Mouse (Mus musculus) G1E (cell line): ENCODE data around the gene Lhfpl2. TPM values are rescaled to one million over a fixed set of nuclear protein-coding genes. Genes with fewer than 3 reads are reported as not detected.

Experiments used
- ATAC-seq: 2 replicates; pipeline ENCODE4 v1.8.0; 2016; ENCODE audit warnings: mild to moderate bottlenecking; ENCODE audit not compliant: insufficient number of reproducible peaks, poor library complexity, low FRiP score, severe bottlenecking; ENCODE audit errors: extremely low read depth
- DNase-seq: peaks from one replicate; pipeline ENCODE4 v3.0.0; 2012; ENCODE audit warnings: low spot score
- H3K27me3 ChIP-seq: 2 replicates; pipeline ENCODE4 v1.6.1; 2012; ENCODE audit warnings: mild to moderate bottlenecking, low read length, inconsistent platforms; ENCODE audit not compliant: insufficient read depth
- H3K36me3 ChIP-seq: replicated peaks from 2 replicates; pipeline ENCODE3; 2012; ENCODE audit warnings: mild to moderate bottlenecking, inconsistent platforms
- H3K4me1 ChIP-seq: 2 replicates; pipeline ENCODE4 v1.6.1; 2012; ENCODE audit warnings: low read depth, low read length, inconsistent platforms, mixed read lengths; ENCODE audit not compliant: insufficient read depth
- H3K4me3 ChIP-seq: 2 replicates; pipeline ENCODE4 v1.5.1; 2012; ENCODE audit warnings: low read depth, mild to moderate bottlenecking, inconsistent platforms, low read length, moderate library complexity, mixed read lengths
- H3K9me3 ChIP-seq: replicated peaks from 2 replicates; pipeline ENCODE4 v1.6.1; 2012; ENCODE audit warnings: inconsistent platforms
- CTCF ChIP-seq: IDR thresholded peaks from 2 replicates; pipeline ENCODE4 v1.5.1; 2012; ENCODE audit warnings: low read depth, low read length, inconsistent platforms, mixed read lengths
- GATA1 ChIP-seq: IDR thresholded peaks from 2 replicates; pipeline ENCODE4 v1.6.1; 2012; ENCODE audit warnings: borderline replicate concordance, low read length, inconsistent platforms, mixed read lengths
- GATA2 ChIP-seq: IDR thresholded peaks from 2 replicates; pipeline ENCODE4 v1.6.1; 2012; ENCODE audit warnings: low read depth, low read length, inconsistent platforms, borderline replicate concordance
- POLR2AphosphoS5 ChIP-seq: IDR thresholded peaks from 2 replicates; pipeline ENCODE4 v1.6.1; 2012; ENCODE audit warnings: low read depth, low read length, inconsistent platforms; ENCODE audit not compliant: insufficient replicate concordance
- TAL1 ChIP-seq: conservative IDR thresholded peaks from 2 replicates; pipeline ENCODE4 v1.6.1; 2012; ENCODE audit warnings: low read depth, low read length, inconsistent platforms, mixed read lengths
- polyA plus RNA-seq: library from polyadenylated mRNA; stranded (reverse); fragments of >175 nt; gene quantifications from 2 replicates; pipeline ENCODE4 v1.2.3, GENCODE M21; 2012
- total RNA-seq, 2 experiments: library from RNA; stranded (forward) in 1 of 2; stranded (reverse) in 1 of 2; fragments of 200-1000 nt in 1 of 2; fragments of >200 nt in 1 of 2; fragmentation: Nextera tagmentation in 1 of 2; gene quantifications; 2 replicates each; pipeline ENCODE4 v1.2.3; 2014 to 2017

Gene Lhfpl2
- total and polyA plus RNA-seq, 3 experiments = 0.16 TPM; not detected in 2

GRCm38 (mm10) chr13:94131135-94131534 is 73.5 kb downstream of the Lhfpl2 start:
- ATAC-seq (no peak), DNase-seq (no peak)
- no peaks in the 10 kb centered on the region for H3K36me3 ChIP-seq
- H3K27me3 ChIP-seq = no peaks in the 10 kb centered on the region
- H3K4me1 ChIP-seq = no peaks in the 10 kb centered on the region
- no peak overlapping the region for H3K4me3 ChIP-seq
- TF ChIP-seq GATA2 (no peak), CTCF (no peak)
- no peaks in the 10 kb centered on the region for H3K9me3 ChIP-seq

GRCm38 (mm10) chr13:94132187-94132995 is 74.8 kb downstream of the Lhfpl2 start:
- ATAC-seq (no peak), DNase-seq (no peak)
- H3K4me1 ChIP-seq = no peaks in the 10 kb centered on the region
- TF ChIP-seq CTCF (no peak), GATA1 (no peak), GATA2 (no peak), POLR2AphosphoS5 (no peak), TAL1 (no peak)
- peaks cover 4% of the 10 kb centered on the region for H3K27me3 ChIP-seq
- H3K4me3 ChIP-seq = no peak overlapping the region
- no peaks in the 10 kb centered on the region for H3K36me3 ChIP-seq
- H3K9me3 ChIP-seq = no peaks in the 10 kb centered on the region

- Histone ChIP-seq H3K27me3 (peaks cover 4% of the 10 kb centered on the region), H3K9me3 (no peaks in the 10 kb centered on the region), H3K36me3 (no peaks in the 10 kb centered on the region), H3K4me1 (no peaks in the 10 kb centered on the region), H3K4me3 (no peak overlapping the region)
- DNase-seq (no peak), ATAC-seq (no peak)
- TF ChIP-seq POLR2AphosphoS5 (no peak), GATA2 (no peak), CTCF (no peak), TAL1 (no peak), GATA1 (no peak)
Observed at GRCm38 (mm10) chr13:94134646-94135045, 77.0 kb downstream of the Lhfpl2 start.

- DNase-seq (no peak), ATAC-seq (no peak)
- Histone ChIP-seq H3K9me3 (no peaks in the 10 kb centered on the region), H3K36me3 (no peaks in the 10 kb centered on the region), H3K4me3 (no peak overlapping the region), H3K27me3 (peaks cover 6% of the 10 kb centered on the region), H3K4me1 (no peaks in the 10 kb centered on the region)
- TF ChIP-seq POLR2AphosphoS5 = no peak
- no peak for TF ChIP-seq GATA2
- TF ChIP-seq CTCF = no peak
- TF ChIP-seq TAL1 = no peak
- TF ChIP-seq GATA1 = no peak
Observed at GRCm38 (mm10) chr13:94135180-94135579, 77.6 kb downstream of the Lhfpl2 start.

GRCm38 (mm10) chr13:94139713-94140445 is 82.3 kb downstream of the Lhfpl2 start:
- H3K27me3 ChIP-seq = peaks cover 17% of the 10 kb centered on the region
- no peaks in the 10 kb centered on the region for H3K9me3 ChIP-seq
- no peaks in the 10 kb centered on the region for H3K36me3 ChIP-seq
- H3K4me3 ChIP-seq = no peak overlapping the region
- ATAC-seq (no peak), DNase-seq (no peak)
- H3K4me1 ChIP-seq = no peaks in the 10 kb centered on the region
- TF ChIP-seq GATA2 (no peak), CTCF (no peak), GATA1 (no peak)

- DNase-seq = no peak
- Histone ChIP-seq H3K36me3 (no peaks in the 10 kb centered on the region), H3K9me3 (no peaks in the 10 kb centered on the region), H3K4me1 (no peaks in the 10 kb centered on the region), H3K4me3 (no peak overlapping the region), H3K27me3 (peaks cover 17% of the 10 kb centered on the region)
- no peak for ATAC-seq
- TF ChIP-seq GATA1 = no peak
- no peak for TF ChIP-seq TAL1
- TF ChIP-seq CTCF = no peak
- no peak for TF ChIP-seq GATA2
- no peak for TF ChIP-seq POLR2AphosphoS5
Observed at GRCm38 (mm10) chr13:94140446-94140845, 82.8 kb downstream of the Lhfpl2 start.
